Mouse (Mus musculus): ENCODE data around the gene Kalrn.

Gene Kalrn

GRCm38 (mm10) chr16:33953008-33953407, 620.3 kb downstream of the Kalrn start:
- DNase-seq = no peak

- DNase-seq = peak; percentile 96
These were observed 622.5 kb downstream of the Kalrn start for GRCm38 (mm10) chr16:33950830-33951229.

- no peak for DNase-seq
These were observed 622.9 kb downstream of the Kalrn start for GRCm38 (mm10) chr16:33950386-33950785.

GRCm38 (mm10) chr16:33947664-33948571, 625.4 kb downstream of the Kalrn start:
- no peak for DNase-seq

GRCm38 (mm10) chr16:33946021-33946420, 627.3 kb downstream of the Kalrn start:
- DNase-seq = no peak

- no peak for DNase-seq
These were observed 628.6 kb downstream of the Kalrn start for GRCm38 (mm10) chr16:33944772-33945171.

GRCm38 (mm10) chr16:33944126-33944525, 629.2 kb downstream of the Kalrn start:
- no peak for DNase-seq

GRCm38 (mm10) chr16:33943388-33943787, 629.9 kb downstream of the Kalrn start:
- DNase-seq = no peak

- DNase-seq = peak; percentile 73
These were observed 631.0 kb downstream of the Kalrn start for GRCm38 (mm10) chr16:33942341-33942740.

GRCm38 (mm10) chr16:33941271-33941781, 632.0 kb downstream of the Kalrn start:
- peak; percentile 53 for DNase-seq

GRCm38 (mm10) chr16:33940095-33940494, 633.2 kb downstream of the Kalrn start:
- DNase-seq = no peak

- no peak for DNase-seq
These were observed 633.7 kb downstream of the Kalrn start for GRCm38 (mm10) chr16:33939636-33940035.

- no peak for DNase-seq
These were observed 634.2 kb downstream of the Kalrn start for GRCm38 (mm10) chr16:33939133-33939531.

- DNase-seq = no peak
These were observed 634.8 kb downstream of the Kalrn start for GRCm38 (mm10) chr16:33938311-33939132.

- peak; percentile 80 for DNase-seq
These were observed 635.8 kb downstream of the Kalrn start for GRCm38 (mm10) chr16:33937567-33937966.

- DNase-seq = no peak
These were observed 636.4 kb downstream of the Kalrn start for GRCm38 (mm10) chr16:33936885-33937284.

- no peak for DNase-seq
These were observed 637.9 kb downstream of the Kalrn start for GRCm38 (mm10) chr16:33935407-33935785.

- peak; percentile 59 for DNase-seq
These were observed 638.5 kb downstream of the Kalrn start for GRCm38 (mm10) chr16:33934701-33935406.

GRCm38 (mm10) chr16:33933411-33933810, 639.9 kb downstream of the Kalrn start:
- peak; percentile 40 for DNase-seq

GRCm38 (mm10) chr16:33932126-33932525, 641.2 kb downstream of the Kalrn start:
- peak; percentile 55 for DNase-seq

- peak; percentile 49 for DNase-seq
These were observed 641.6 kb downstream of the Kalrn start for GRCm38 (mm10) chr16:33931682-33932081.

- DNase-seq = no peak
These were observed 642.5 kb downstream of the Kalrn start for GRCm38 (mm10) chr16:33930785-33931184.

All from lung, postnatal 36 days (tissue).